Mouse (Mus musculus): Measurements from ENCODE around the gene Hoxc6. TPM values are rescaled to one million over a fixed set of nuclear protein-coding genes. Genes with fewer than 3 reads are reported as not detected.

Gene Hoxc6
- total RNA-seq, 2 experiments from 2014 or later, result not detected

GRCm38 (mm10) chr15:103037579-103037978 is 39.5 kb downstream of the Hoxc6 start:
- no peak for DNase-seq (ENCODE audit: low spot score in 2 of 2)

- DNase-seq (ENCODE audit: low spot score in 2 of 2), result no peak
Observed at GRCm38 (mm10) chr15:103038701-103039480, 40.8 kb downstream of the Hoxc6 start.

GRCm38 (mm10) chr15:103039609-103040008 is 41.6 kb downstream of the Hoxc6 start:
- DNase-seq (ENCODE audit: low spot score in 2 of 2), result no peak

- DNase-seq (ENCODE audit: low spot score in 2 of 2), result no peak
Observed at GRCm38 (mm10) chr15:103040601-103041000, 42.5 kb downstream of the Hoxc6 start.

- no peak for DNase-seq (ENCODE audit: low spot score in 2 of 2)
Observed at GRCm38 (mm10) chr15:103041613-103042012, 43.6 kb downstream of the Hoxc6 start.

GRCm38 (mm10) chr15:103042209-103042608 is 44.2 kb downstream of the Hoxc6 start:
- DNase-seq (ENCODE audit: low spot score in 2 of 2), result no peak

- no peak for DNase-seq (ENCODE audit: low spot score in 2 of 2)
Observed at GRCm38 (mm10) chr15:103051670-103052069, 53.6 kb downstream of the Hoxc6 start.

GRCm38 (mm10) chr15:103053210-103053609 is 55.2 kb downstream of the Hoxc6 start:
- DNase-seq (ENCODE audit: low spot score in 2 of 2), result no peak

- DNase-seq (ENCODE audit: low spot score in 2 of 2), result no peak
Observed at GRCm38 (mm10) chr15:103056396-103056795, 58.3 kb downstream of the Hoxc6 start.

- DNase-seq (ENCODE audit: low spot score in 2 of 2), result no peak
Observed at GRCm38 (mm10) chr15:103058715-103059114, 60.7 kb downstream of the Hoxc6 start.

- DNase-seq (ENCODE audit: low spot score in 2 of 2), result no peak
Observed at GRCm38 (mm10) chr15:103059393-103059992, 61.4 kb downstream of the Hoxc6 start.

- no peak for DNase-seq (ENCODE audit: low spot score in 2 of 2)
Observed at GRCm38 (mm10) chr15:103060021-103060340, 61.9 kb downstream of the Hoxc6 start.

GRCm38 (mm10) chr15:103060341-103061130 is 62.5 kb downstream of the Hoxc6 start:
- DNase-seq (ENCODE audit: low spot score in 2 of 2), result no peak

- no peak for DNase-seq (ENCODE audit: low spot score in 2 of 2)
Observed at GRCm38 (mm10) chr15:103061131-103061825, 63.2 kb downstream of the Hoxc6 start.

Small RNA genes within 50 kb of the gene (microRNA-seq; reads per million reads assigned to microRNA genes)
- 0.49 to 2.7 reads per million in 2 experiments for gene Mir196a-2
- gene Mir615, result 2.5 to 2.9 reads per million in 2 experiments

Other genes with a start within 250 kb of the Hoxc6 start
- not detected for gene Hoxc13, start 77.2 kb upstream of the Hoxc6 start, total RNA-seq (2021)
- not detected for gene Hoxc12, start 61.5 kb upstream of the Hoxc6 start, total RNA-seq (2021)
- not detected for gene Hoxc11, start 43.8 kb upstream of the Hoxc6 start, total RNA-seq (2021)
- not detected for gene Hoxc10, start 31.5 kb upstream of the Hoxc6 start, total RNA-seq (2021)
- not detected for gene Hoxc5, start 30.8 kb upstream of the Hoxc6 start, total RNA-seq (2021)
- not detected for gene Hoxc9, start 21.8 kb upstream of the Hoxc6 start, total RNA-seq (2021)
- not detected for gene Hoxc8, start 7.7 kb upstream of the Hoxc6 start, total RNA-seq (2021)
- gene Hoxc4, start 20.7 kb downstream of the Hoxc6 start, total RNA-seq (2021), result not detected
- gene Smug1, start 168.8 kb downstream of the Hoxc6 start, total RNA-seq (2021), result 10 to 100 TPM; 18.3 to 19.9 TPM
- gene Cbx5, start 241.6 kb downstream of the Hoxc6 start, total RNA-seq (2021), result 100 to 1,000 TPM; 174 to 190 TPM
- 100 to 1,000 TPM; 239 to 256 TPM for gene Hnrnpa1, start 242.2 kb downstream of the Hoxc6 start, total RNA-seq (2021)